Mouse (Mus musculus) retina, embryonic 14.5 days (tissue): ENCODE measurements at regions not wholly inside any gene's neighbourhood (a gene's known extent, or its start where the extent isn't known, plus 50 kb on each side); places are given as distances from the start of the nearest gene placed in this dataset.
A peak's percentile ranks its signal among the peaks of the same experiment; 100 is the strongest.

ENCODE experiments used
- DNase-seq: peaks from one replicate; pipeline ENCODE4 v3.0.0-alpha.2; 2015; ENCODE audit warnings: low spot score

DNA sequence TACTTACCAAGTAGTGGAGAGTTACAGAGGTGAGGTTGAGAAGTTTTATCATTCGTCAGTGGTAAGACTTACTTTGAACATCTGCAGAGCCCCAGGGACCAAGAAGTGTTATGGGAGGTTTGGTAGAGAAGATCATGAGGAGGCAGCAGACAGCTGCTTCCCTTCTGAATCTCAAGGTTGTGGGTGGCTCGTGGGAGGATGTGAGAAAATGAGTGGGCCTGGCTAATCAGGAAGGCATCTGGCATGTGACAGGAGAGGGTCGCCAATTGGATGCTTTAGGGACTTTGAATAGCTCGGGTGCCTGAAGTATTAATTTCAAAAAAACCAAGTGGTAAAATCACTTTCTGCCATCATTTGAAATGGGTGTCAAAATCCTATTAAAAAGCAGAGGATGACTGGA, 258.9 kb downstream of the Sqor start:
- DNase-seq: no peak

DNA sequence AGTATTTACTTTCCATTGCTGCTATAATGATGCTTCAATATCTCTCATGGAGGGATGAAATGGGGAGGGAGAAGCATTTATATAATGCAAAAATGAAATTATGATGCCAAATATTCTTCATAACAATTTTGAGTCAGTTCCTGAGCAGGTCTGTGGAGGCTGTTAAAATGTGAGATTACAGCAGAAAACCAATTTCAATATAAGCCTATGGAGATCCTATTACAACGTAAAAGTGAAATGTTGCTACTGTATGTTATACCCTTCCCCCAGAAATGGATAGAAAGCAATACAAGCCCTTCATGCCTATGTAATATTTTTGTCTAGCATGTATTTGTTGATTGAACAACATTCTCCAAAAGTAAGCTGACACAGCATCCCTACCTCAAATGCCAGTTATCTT, 259.3 kb downstream of the Sqor start:
- no peak for DNase-seq

DNA sequence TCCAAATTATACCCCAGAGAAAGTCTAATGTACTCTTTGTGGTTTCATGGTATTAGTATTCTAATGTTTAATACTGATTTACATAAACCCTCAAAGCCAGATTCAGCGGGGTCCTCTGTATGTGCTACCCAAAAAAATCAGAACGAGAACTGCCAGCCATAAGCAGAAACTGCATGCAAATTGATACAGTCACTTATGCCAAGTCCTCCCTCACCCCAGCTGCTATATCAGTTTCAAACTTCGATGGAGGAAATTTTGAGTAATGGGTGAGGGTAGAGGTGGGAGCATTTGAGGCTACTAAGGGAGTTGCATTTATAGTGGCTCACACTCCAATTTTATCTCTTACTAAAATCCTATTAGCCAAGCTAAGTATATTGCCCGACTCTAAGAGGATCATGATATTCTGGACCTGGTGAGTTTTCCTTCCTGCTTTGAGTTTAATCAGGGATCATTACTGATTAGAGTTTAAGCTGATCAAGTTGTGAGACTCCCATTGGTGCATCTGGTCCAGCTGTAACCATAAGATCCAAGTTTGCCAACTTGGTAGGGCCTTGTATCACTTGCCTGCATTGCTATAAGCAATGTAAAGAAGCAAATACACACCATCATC, 260.0 kb downstream of the Sqor start:
- DNase-seq: peak; percentile 16

DNA sequence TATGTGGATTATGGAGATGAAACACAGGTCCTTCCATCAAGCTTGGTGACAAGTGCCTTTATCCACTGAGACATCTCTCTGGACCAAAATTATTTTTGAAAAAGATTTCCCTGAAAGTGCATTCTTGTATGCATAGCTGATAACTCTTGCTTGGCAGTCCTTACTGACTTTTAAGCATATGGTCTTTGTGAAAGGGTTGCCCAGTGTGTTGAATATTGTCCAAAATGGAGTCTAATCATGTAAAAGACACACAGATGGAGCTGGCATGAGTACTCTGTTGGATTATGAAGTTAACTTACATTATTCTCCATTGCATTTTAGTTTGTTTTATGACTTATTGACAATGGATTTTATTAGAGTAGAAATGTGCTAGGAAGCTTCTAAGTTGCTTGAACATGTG, 282.3 kb downstream of the Sqor start:
- DNase-seq: no peak

GRCm38 (mm10) chr2:123064648-123065047, 299.6 kb downstream of the Sqor start:
- no peak for DNase-seq

DNA sequence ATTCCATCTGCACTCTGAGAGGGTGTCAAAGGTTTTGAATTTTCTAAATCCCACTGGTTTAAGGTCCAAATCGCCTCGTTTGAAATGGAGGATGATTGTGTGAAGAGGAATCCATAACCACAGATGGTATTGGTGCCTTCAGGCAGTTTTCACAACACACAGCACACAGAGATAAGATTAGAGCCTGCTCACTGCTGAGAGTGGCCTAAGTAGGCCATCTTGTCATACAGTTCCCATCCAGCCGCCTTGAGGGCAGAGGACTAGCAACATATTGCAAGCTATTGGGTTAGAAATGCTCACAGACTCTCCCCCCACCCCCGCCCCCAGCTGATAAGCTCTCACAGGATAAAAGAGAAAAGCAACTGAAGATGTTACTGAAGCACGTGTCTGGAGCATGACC, 303.8 kb downstream of the Sqor start:
- DNase-seq: peak; percentile 5

- no peak for DNase-seq
Measured at GRCm38 (mm10) chr2:123072653-123073052, 307.6 kb downstream of the Sqor start.

- DNase-seq: peak; percentile 44
Measured at GRCm38 (mm10) chr2:123073476-123074085, 308.5 kb downstream of the Sqor start.

DNA sequence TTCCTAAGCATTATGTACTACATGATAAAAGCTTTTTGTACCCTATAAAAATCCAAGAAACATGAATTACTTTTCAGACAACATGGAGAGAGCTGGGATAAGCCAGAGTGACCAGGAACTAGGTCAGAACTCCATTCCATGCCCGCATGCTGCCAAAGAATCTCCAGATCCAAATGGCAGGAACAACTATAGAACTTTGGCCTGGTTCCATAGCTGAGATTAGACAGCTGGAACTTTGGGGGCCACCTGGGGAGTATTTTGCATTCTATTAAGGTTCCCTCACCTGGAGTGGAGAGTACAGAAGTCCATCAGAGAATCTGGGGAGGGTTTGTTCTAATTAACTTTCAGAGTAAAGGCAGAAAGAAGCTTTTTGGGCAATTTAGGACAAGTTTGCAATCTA, 327.7 kb downstream of the Sqor start:
- no peak for DNase-seq

GRCm38 (mm10) chr2:123103530-123103929, 338.5 kb downstream of the Sqor start:
- no peak for DNase-seq

DNA sequence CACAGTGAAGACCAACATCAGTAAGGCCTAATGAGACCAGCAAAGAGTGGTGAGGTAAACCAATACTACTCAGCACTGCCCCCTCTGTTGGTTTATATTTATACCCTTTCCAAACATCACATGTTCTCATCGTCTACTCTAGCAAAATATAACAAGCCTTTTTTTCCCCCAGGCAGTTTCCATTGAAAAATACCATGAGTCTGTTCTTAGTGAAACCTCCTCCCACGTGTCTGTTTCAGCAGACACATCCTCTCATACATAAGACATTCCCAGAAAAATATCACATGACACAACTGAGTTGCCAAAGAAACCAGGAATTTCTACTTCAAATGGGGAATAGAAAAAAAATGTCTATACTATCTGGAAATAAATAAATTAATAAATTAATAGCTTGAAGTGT, 366.5 kb downstream of the Sqor start:
- no peak for DNase-seq

DNA sequence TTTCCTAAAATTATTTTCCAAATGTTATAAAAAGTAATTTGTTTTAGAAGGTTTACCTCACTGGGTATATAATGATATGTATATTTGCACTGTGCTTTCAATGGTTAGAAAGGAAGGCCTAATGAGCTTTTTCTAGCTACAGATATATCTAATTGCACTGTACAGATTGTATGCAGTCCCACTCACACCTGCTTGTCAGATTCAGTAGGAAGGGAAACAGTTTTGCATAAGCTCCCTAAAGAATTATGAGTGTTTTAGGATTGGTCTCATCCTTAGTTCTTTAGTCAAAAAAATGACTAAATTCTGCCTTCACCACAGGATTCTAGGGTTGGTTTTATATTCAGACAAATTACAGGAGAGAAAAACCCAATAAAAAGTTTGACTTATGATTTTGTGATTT, 388.1 kb downstream of the Sqor start:
- DNase-seq: no peak

- no peak for DNase-seq
Measured at GRCm38 (mm10) chr2:123165384-123165783, 400.3 kb downstream of the Sqor start.

DNA sequence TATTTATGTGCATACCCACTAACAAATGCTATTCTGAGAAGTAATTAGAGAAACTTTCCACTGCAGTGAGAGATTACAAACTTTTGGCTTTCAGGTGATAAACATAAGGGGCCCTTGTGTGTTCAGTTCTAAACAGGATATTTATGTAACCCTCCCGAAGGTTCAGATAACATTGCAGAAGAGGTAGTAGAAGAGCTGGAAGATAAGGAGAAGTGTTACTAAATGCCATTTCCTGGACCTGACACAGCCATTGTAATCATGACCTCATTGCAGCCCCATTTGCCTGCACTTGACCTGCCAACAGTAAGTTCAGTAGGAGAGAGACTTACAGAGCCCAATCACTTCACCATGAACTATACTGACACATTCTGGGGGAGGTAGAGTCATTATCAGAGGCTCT, 405.6 kb downstream of the Sqor start:
- DNase-seq: no peak

- DNase-seq: no peak
Measured at GRCm38 (mm10) chr2:123182208-123182607, 417.2 kb downstream of the Sqor start.

DNA sequence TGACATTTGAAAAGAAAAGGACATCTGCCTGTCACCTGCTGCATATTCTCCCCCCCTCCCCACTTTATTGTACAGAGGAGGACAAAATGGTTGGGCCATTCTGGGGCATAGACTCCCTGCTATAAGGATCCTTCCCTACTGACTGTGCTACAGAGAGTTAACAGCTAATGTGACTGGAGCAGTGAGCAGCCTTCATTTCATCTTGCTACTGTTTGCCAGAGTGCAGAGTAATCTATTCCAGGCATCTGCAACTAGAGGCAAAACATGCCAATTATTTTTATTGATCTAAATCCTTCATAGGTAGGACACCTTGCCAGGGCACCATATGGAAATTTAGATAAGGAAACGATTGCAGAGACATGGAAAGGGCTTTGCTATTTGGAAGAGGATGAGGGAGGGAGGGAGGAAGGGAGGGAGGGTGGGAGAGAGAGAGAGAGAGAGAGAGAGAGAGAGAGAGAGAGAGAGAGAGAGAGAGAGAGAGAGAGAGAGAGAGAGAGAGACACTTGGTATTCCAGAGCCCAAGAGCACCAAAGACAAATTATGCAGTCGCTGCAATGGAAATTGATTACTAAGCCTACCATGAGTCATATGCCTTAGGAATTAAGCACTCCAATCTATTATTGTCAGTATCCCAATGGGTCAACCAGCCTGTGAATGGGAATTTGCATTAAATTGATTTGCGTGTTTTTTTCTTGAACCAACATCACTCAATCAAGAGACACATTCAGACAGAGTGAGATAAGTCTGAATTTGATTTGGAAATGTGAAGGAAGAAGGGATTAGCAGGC, 426.0 kb downstream of the Sqor start:
- DNase-seq: no peak

DNA sequence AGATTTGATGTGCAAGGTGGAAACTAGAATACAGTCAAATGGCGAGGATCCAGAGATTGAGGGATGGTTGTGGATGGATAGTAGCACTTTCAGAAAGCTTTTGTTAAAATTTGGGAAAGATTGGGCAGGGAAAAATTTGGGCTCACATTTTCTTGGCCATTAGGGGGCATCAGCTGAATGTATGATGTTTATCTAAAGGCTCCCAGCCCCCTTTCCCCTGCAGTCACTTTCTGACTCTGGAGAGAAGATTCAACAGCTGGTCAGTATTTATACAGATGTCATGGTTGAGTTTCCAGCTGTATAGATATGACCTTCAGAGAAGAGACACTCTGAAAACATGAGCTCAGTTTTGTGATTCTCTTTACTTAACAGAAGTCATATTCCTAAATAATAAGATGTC, 429.5 kb downstream of the Sqor start:
- peak; percentile 16 for DNase-seq
